Mouse (Mus musculus) liver, embryonic 14 days (tissue): Measurements from ENCODE around the gene Gm4846. TPM values are rescaled to one million over a fixed set of nuclear protein-coding genes. Genes with fewer than 3 reads are reported as not detected.

Source experiments
- polyA plus RNA-seq: library from polyadenylated mRNA; depleted of rRNA; stranded (reverse); fragments of >200 nt; gene quantifications from 2 replicates; pipeline ENCODE4 v1.2.3, GENCODE M21; 2012; rRNA removed

Gene Gm4846
- not detected in 2 replicates for polyA plus RNA-seq

GRCm38 (mm10) chr1:166497488-166497887, at the start of gene Gm4846:
Gene Gm4846, minus strand, starts transcription at chr1:166497588.

Other genes with a start within 250 kb of the Gm4846 start
- 0.02 and 0.07 TPM in 2 replicates for gene Ildr2, start 243.4 kb downstream of the Gm4846 start, polyA plus RNA-seq
- gene Tada1, start 118.5 kb downstream of the Gm4846 start, polyA plus RNA-seq: 12.7 and 16.0 TPM in 2 replicates
- gene Pogk, start 87.7 kb downstream of the Gm4846 start, polyA plus RNA-seq: 0.97 and 1.1 TPM in 2 replicates
- gene Gm4847, start 150.1 kb upstream of the Gm4846 start, polyA plus RNA-seq: not detected in 2 replicates
- not detected in 2 replicates for gene Fmo9, start 184.3 kb upstream of the Gm4846 start, polyA plus RNA-seq